In the genomic region with DNA sequence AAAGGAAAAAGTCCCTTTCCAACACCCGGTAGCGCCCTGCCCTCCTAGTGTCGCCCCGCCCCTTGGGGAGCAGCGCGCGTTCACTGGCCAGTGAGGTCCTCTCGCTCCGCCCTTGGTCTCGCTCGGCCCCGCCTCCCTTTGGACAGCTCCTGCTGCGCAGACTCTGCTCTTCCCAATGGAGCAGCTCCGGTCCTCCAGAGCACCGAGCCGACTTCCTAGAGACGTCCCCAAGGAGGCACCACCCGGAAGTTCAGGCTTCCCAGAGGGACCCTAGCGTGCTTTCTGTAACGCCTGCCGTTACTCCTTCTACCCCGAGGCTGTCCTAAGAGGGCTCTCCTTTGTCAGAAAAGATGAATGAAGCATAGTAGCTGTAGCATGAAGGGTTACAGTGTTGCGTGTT, we compare ENCODE assay signal across 8 mouse cellular contexts. TPM values are rescaled to one million over a fixed set of nuclear protein-coding genes. Genes with fewer than 3 reads are reported as not detected.
DNase-seq lines count a peak whose midpoint lies in the region; ATAC-seq lines count a peak whose summit lies in the region.

Gene Fis1, plus strand, starts transcription at position 261 of the 400 bp plus-strand sequence.

- H3K9ac ChIP-seq in forebrain, embryonic 11.5 days (ENCODE audit: low read length), result peak within 1 kb of the TSS; percentile 88
- H3K9ac ChIP-seq in heart, embryonic 16.5 days (ENCODE audit: low read length), result peak within 1 kb of the TSS; percentile 78
- peak within 1 kb of the TSS; percentile 41 for H3K9ac ChIP-seq in liver, embryonic 15.5 days
- peak within 1 kb of the TSS; percentile 78 for H3K9ac ChIP-seq in neural tube, embryonic 12.5 days

- peak; percentile 35 to 56 for DNase-seq in CD8-positive naive resting alpha-beta T cell, adult 2 months (ENCODE audit: low read depth in 2 of 2, low spot score in 2 of 2)
- peak; percentile 94 for DNase-seq in c-Kit-positive CD71-negative TER-119-negative erythroid progenitor cells, embryonic 14.5 days (ENCODE audit: low read depth)
- DNase-seq in forebrain, embryonic 11.5 days (ENCODE audit: low spot score), result peak; percentile 98
- DNase-seq in kidney, postnatal 36 days, result peak; percentile 98 to 99
- DNase-seq in telencephalon, adult 2 months (ENCODE audit: low read depth, low spot score), result peak; percentile 97

- WGBS in forebrain, embryonic 11.5 days, result 0% methylated on average over 23 of the region's 23 CpGs
- under 1% methylated on average over 23 of the region's 23 CpGs for WGBS in heart, embryonic 16.5 days
- WGBS in liver, embryonic 15.5 days (ENCODE audit: insufficient replicate concordance), result under 1% methylated on average over 23 of the region's 23 CpGs
- WGBS in neural tube, embryonic 12.5 days, result under 1% methylated on average over 23 of the region's 23 CpGs

- H3K27ac ChIP-seq in forebrain, embryonic 11.5 days (ENCODE audit: low read depth, low read length), result no peak within 1 kb of the TSS
- H3K27ac ChIP-seq in heart, embryonic 16.5 days (ENCODE audit: low read length), result peak within 1 kb of the TSS; percentile 57
- peak within 1 kb of the TSS; percentile 69 for H3K27ac ChIP-seq in liver, embryonic 15.5 days (replicated peaks)
- H3K27ac ChIP-seq in neural tube, embryonic 12.5 days, result no peak within 1 kb of the TSS; the same call in 1 of the 2 replicates

- peaks cover 4% of the 10 kb centered on the region for H3K4me1 ChIP-seq in forebrain, embryonic 11.5 days (replicated peaks; ENCODE audit: control insufficient read depth, insufficient read depth, low read length)
- H3K4me1 ChIP-seq in heart, embryonic 16.5 days (ENCODE audit: control insufficient read depth, insufficient read depth, low read length), result peaks cover 10% of the 10 kb centered on the region
- peaks cover 32% of the 10 kb centered on the region for H3K4me1 ChIP-seq in liver, embryonic 15.5 days (replicated peaks)
- H3K4me1 ChIP-seq in neural tube, embryonic 12.5 days, result peaks cover 22% of the 10 kb centered on the region

- H3K36me3 ChIP-seq in forebrain, embryonic 11.5 days (ENCODE audit: control insufficient read depth, insufficient read depth, low read length), result no peaks in the 10 kb centered on the region; the same call in 1 of the 2 replicates
- H3K36me3 ChIP-seq in heart, embryonic 16.5 days (ENCODE audit: control insufficient read depth, insufficient read depth), result no peaks in the 10 kb centered on the region; the same call in 1 of the 2 replicates
- 0 out of 2 replicates have a peak, but pooled peaks cover 2% of the 10 kb centered on the region for H3K36me3 ChIP-seq in liver, embryonic 15.5 days (replicated peaks)
- peaks cover 14% of the 10 kb centered on the region for H3K36me3 ChIP-seq in neural tube, embryonic 12.5 days

- no peaks in the 10 kb centered on the region for H3K9me3 ChIP-seq in forebrain, embryonic 11.5 days (ENCODE audit: control insufficient read depth, low read length)
- H3K9me3 ChIP-seq in heart, embryonic 16.5 days (replicated peaks; ENCODE audit: control insufficient read depth, low read length), result no peaks in the 10 kb centered on the region
- no peaks in the 10 kb centered on the region for H3K9me3 ChIP-seq in liver, embryonic 15.5 days (replicated peaks)
- no peaks in the 10 kb centered on the region for H3K9me3 ChIP-seq in neural tube, embryonic 12.5 days

- H3K27me3 ChIP-seq in forebrain, embryonic 11.5 days (ENCODE audit: control insufficient read depth, insufficient read depth, low read length), result no peaks in the 10 kb centered on the region
- H3K27me3 ChIP-seq in heart, embryonic 16.5 days (ENCODE audit: control insufficient read depth, insufficient read depth, low read length), result no peaks in the 10 kb centered on the region
- H3K27me3 ChIP-seq in liver, embryonic 15.5 days, result no peaks in the 10 kb centered on the region
- H3K27me3 ChIP-seq in neural tube, embryonic 12.5 days (replicated peaks), result no peaks in the 10 kb centered on the region

- peak within 1 kb of the TSS; percentile 57 for H3K4me2 ChIP-seq in forebrain, embryonic 11.5 days (ENCODE audit: low read depth, low read length, severe bottlenecking)
- peak within 1 kb of the TSS; percentile 68 for H3K4me2 ChIP-seq in heart, embryonic 16.5 days (ENCODE audit: low read depth, low read length)
- peak within 1 kb of the TSS; percentile 79 for H3K4me2 ChIP-seq in liver, embryonic 15.5 days
- H3K4me2 ChIP-seq in neural tube, embryonic 12.5 days (replicated peaks), result peak within 1 kb of the TSS; percentile 78

- peak within 1 kb of the TSS; percentile 76 for H3K4me3 ChIP-seq in forebrain, embryonic 11.5 days (ENCODE audit: low read depth, low read length)
- H3K4me3 ChIP-seq in heart, embryonic 16.5 days (ENCODE audit: low read length), result peak within 1 kb of the TSS; percentile 60
- peak within 1 kb of the TSS; percentile 70 for H3K4me3 ChIP-seq in liver, embryonic 15.5 days (replicated peaks)
- peak within 1 kb of the TSS; percentile 69 for H3K4me3 ChIP-seq in neural tube, embryonic 12.5 days

- peak; percentile 99 for ATAC-seq in forebrain, embryonic 11.5 days (replicated peaks; ENCODE audit: low FRiP score)
- peak; percentile 100 for ATAC-seq in heart, embryonic 16.5 days (replicated peaks; ENCODE audit: extremely low read depth, insufficient read depth, low FRiP score)
- ATAC-seq in liver, embryonic 15.5 days (ENCODE audit: insufficient read depth), result peak; percentile 95
- ATAC-seq in neural tube, embryonic 12.5 days (ENCODE audit: low FRiP score, low read depth), result peak; percentile 97

RNA-seq across cellular contexts. Expression of gene Fis1, which starts in this region (rescaled TPM):
- 277 and 287 TPM in 2 replicates for polyA plus RNA-seq in forebrain, embryonic 11.5 days (2014; fragmentation: Nextera tagmentation; extraction: Ambion mirVana)
- 214 and 233 TPM in 2 replicates for polyA plus RNA-seq in heart, embryonic 16.5 days (2015; fragmentation: Nextera tagmentation; extraction: Ambion mirVana)
- polyA plus RNA-seq in liver, embryonic 15.5 days (2015; fragmentation: Nextera tagmentation; extraction: Ambion mirVana), result 190 and 201 TPM in 2 replicates
- polyA plus RNA-seq in neural tube, embryonic 12.5 days (2016; fragmentation: Nextera tagmentation; extraction: Ambion mirVana), result 304 and 321 TPM in 2 replicates

Comparison
In these comparisons a context has a peak if more than half of its experiments do, and no peak if none do; other contexts are left out.
1. DNase-seq: peak in every context shown above with its lines; median percentile 98 in kidney, postnatal 36 days; 98 in forebrain, embryonic 11.5 days; 97 in telencephalon, adult 2 months; 94 in c-Kit-positive CD71-negative TER-119-negative erythroid progenitor cells, embryonic 14.5 days; 46 in CD8-positive naive resting alpha-beta T cell, adult 2 months.
2. H3K27ac ChIP-seq: peak in heart, embryonic 16.5 days (single experiment) and liver, embryonic 15.5 days (single experiment); none in forebrain, embryonic 11.5 days (single experiment) and neural tube, embryonic 12.5 days (single experiment).
3. Peak in every context shown above with its lines, with median percentiles within 50 percentile points of each other: ATAC-seq, H3K4me2 ChIP-seq, H3K4me3 ChIP-seq and H3K9ac ChIP-seq.